Mouse (Mus musculus): Measurements from ENCODE around the gene Rabep1. TPM values are rescaled to one million over a fixed set of nuclear protein-coding genes. Genes with fewer than 3 reads are reported as not detected.

The Rabep1 gene
- total RNA-seq (2023), result 10 to 100 TPM; 13.0 to 13.2 TPM

DNA sequence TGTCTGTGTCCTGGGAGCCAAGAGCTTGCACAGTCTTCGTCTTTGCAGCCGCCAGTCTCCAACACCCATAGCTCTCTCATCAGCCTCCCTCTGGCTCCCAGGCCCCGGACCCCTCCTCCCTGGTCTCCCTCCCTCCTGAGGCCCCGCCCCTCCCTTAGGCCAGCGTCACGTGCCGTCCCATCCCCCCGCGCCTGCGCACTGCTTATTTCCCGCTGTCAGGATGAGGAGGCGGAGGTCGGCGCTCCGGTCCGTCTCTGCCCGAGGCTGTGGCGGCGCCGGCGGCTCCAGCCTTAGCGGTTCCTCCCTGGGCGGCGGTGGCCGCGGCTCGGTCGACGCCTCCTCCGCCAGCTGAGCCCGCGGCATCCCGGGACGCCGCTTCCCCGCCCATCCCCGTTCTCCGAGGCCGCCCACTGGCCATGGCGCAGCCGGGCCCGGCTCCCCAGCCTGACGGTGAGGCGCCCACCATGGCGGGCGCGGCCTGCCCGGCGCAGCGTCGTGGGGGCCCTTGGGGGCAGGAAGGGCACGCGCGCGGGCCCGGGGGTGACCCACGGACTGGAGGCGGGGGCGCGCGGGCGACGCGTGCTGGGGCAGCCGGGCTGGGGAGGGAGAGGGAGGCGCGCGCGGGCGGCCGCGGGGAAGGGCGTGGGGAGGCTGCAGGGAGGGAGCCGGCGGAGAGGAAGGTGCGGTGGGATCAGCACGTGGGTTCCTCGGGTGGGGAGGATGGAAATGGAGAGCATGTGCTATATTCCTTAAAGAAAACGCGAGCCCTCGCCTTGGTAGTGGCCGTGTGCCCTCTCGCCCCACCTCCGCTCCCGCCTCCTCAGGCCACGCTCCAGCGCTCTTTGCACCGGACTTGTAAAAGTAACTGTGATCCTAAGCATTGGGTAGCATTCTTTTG, at the start of gene Rabep1:
Gene Rabep1, plus strand, starts transcription at position 220 of the 898 bp plus-strand sequence.

DNA sequence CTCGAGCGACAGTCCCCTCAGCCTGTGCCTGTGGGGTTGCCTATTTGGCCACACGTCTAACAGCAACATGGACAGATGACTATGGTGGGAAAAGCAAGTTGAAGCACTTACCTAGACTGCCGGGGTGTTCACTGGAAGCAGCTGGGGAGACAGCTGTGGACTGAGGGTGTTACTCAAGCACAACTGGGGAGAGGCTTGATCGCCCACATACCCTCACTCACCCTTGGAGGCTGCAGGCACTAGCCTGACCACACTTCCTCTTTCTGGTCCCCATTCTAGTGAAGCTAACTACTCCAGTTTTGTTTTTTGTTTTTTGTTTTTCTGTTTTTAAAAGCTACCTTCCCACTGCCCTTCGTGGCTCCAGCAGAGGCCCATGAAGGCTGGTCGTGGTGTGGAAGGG, 32.2 kb upstream of the Rabep1 start, which contains the start of gene Scimp:
Gene Scimp, minus strand, starts transcription at position 222 of the 400 bp plus-strand sequence.

GRCm38 (mm10) chr11:70969821-70970559, 125.4 kb downstream of the Rabep1 start, which contains the start of the genes Nup88 and Rpain:
TSS of gene Nup88 (minus strand) at chr11:70969973.
TSS of gene Rpain (plus strand) at chr11:70970213.

DNA sequence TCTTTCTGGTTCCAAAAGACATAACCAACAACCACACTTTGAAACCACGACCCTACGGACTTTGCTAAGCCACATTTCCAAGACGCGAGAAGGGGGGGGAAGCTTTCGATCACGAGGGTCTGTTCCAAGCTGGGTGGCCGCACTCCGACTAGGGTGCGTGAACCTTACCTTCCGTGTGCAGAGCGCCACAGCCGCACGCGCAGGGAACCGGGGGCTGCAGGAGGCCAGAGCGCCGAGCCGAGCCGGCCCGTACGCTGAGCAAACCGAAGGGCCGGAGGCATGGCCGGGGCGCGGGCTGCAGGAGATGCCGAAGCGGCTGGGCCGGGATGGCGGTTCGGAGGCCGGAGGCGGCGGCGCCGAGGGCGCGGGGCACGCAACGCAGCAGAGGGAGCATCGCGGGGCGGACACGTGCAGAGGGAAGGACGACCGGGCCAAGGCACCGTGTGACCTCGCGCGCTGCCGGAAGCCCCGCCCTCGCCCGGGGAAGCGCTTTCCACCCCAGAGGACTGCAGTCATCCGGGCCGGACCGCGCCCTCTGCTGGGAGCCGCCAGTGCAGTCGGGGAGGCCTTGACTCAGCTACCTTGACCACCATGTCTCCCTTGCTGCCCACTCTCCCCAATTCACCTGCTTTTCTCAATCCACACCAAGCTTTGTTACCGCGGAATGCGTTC, 138.1 kb downstream of the Rabep1 start, which contains the start of gene C1qbp:
Gene C1qbp, minus strand, starts transcription at position 470 of the 672 bp plus-strand sequence.

Other genes with a start within 250 kb of the Rabep1 start
- not detected for gene 4930544D05Rik, start 228.9 kb upstream of the Rabep1 start, total RNA-seq (2023)
- gene Chrne, start 225.6 kb upstream of the Rabep1 start, total RNA-seq (2023), result not detected
- 1 to 10 TPM; 1.1 to 1.3 TPM for gene Gp1ba, start 205.7 kb upstream of the Rabep1 start, total RNA-seq (2023)
- 100 to 1,000 TPM; 141 to 154 TPM for gene Rnf167, start 197.5 kb upstream of the Rabep1 start, total RNA-seq (2023)
- gene Slc25a11, start 197.3 kb upstream of the Rabep1 start, total RNA-seq (2023), result 10 to 100 TPM; 80.5 to 86.2 TPM
- gene Pfn1, start 190.1 kb upstream of the Rabep1 start, total RNA-seq (2023), result 1,000 to 10,000 TPM; 2,042 to 2,066 TPM
- gene Eno3, start 187.6 kb upstream of the Rabep1 start, total RNA-seq (2023), result 10 to 100 TPM in 1 of 2 experiments, 1 to 10 TPM in 1; 7.2 to 10.3 TPM
- gene Spag7, start 175.4 kb upstream of the Rabep1 start, total RNA-seq (2023), result 10 to 100 TPM; 34.2 to 42.2 TPM
- gene Camta2, start 156.7 kb upstream of the Rabep1 start, total RNA-seq (2023), result 10 to 100 TPM; 57.3 to 61.5 TPM
- gene Inca1, start 144.6 kb upstream of the Rabep1 start, total RNA-seq (2023), result not detected
- 10 to 100 TPM; 26.3 to 33.0 TPM for gene Kif1c, start 144.2 kb upstream of the Rabep1 start, total RNA-seq (2023)
- gene Zfp3, start 80.6 kb upstream of the Rabep1 start, total RNA-seq (2023), result under 1 TPM; 0.77 to 0.89 TPM
- gene Scimp, start 32.2 kb upstream of the Rabep1 start, total RNA-seq (2023), result under 1 TPM; 0.44 to 0.53 TPM
- 10 to 100 TPM; 43.9 to 47.7 TPM for gene Nup88, start 125.2 kb downstream of the Rabep1 start, total RNA-seq (2023)
- 10 to 100 TPM; 26.4 to 27.4 TPM for gene Rpain, start 125.4 kb downstream of the Rabep1 start, total RNA-seq (2023)
- 10 to 100 TPM; 45.7 to 48.5 TPM for gene C1qbp, start 138.2 kb downstream of the Rabep1 start, total RNA-seq (2023)
- gene Dhx33, start 159.7 kb downstream of the Rabep1 start, total RNA-seq (2023), result 1 to 10 TPM; 5.6 to 7.2 TPM
- 10 to 100 TPM; 14.8 to 15.3 TPM for gene Mis12, start 174.8 kb downstream of the Rabep1 start, total RNA-seq (2023)
- gene Derl2, start 175.1 kb downstream of the Rabep1 start, total RNA-seq (2023), result 10 to 100 TPM; 22.7 to 34.5 TPM
- not detected for gene 6330403K07Rik, start 188.7 kb downstream of the Rabep1 start, total RNA-seq (2023)

All from neutrophil, adult 59 days (primary cell).